Mouse (Mus musculus) lung, embryonic 14.5 days (tissue): ENCODE data around the gene Top2a. TPM values are rescaled to one million over a fixed set of nuclear protein-coding genes. Genes with fewer than 3 reads are reported as not detected.

ENCODE experiments used
- ATAC-seq: fragments of 200-750 bp; cut with Nextera tagmentation; 2 replicates; pipeline ENCODE4 v1.8.0; 2017; ENCODE audit warnings: mild to moderate bottlenecking, moderate TSS enrichment, moderate library complexity; ENCODE audit not compliant: insufficient read depth
- DNase-seq: peaks from one replicate; pipeline ENCODE4 v3.0.0-alpha.2; 2015
- H3K27ac ChIP-seq: fragments of 300-500 bp; sonication (generic); 2 replicates; pipeline ENCODE4 v1.5.1; 2014; ENCODE audit warnings: low read depth, mild to moderate bottlenecking, moderate library complexity
- H3K27me3 ChIP-seq: fragments of 300-500 bp; sonication (generic); 2 replicates; pipeline ENCODE4 v1.6.1; 2014; ENCODE audit warnings: low read length, control low read depth; ENCODE audit not compliant: insufficient read depth
- H3K36me3 ChIP-seq: fragments of 300-500 bp; sonication (generic); 2 replicates; pipeline ENCODE4 v1.6.1; 2014; ENCODE audit warnings: control low read depth; ENCODE audit not compliant: insufficient read depth
- H3K4me1 ChIP-seq: fragments of 300-500 bp; sonication (generic); 2 replicates; pipeline ENCODE4 v1.6.1; 2014; ENCODE audit warnings: antibody characterized with exemption, control low read depth; ENCODE audit not compliant: insufficient read depth
- H3K4me2 ChIP-seq: fragments of 300-500 bp; sonication (generic); 2 replicates; pipeline ENCODE4 v1.6.1; 2014; ENCODE audit warnings: mild to moderate bottlenecking
- H3K4me3 ChIP-seq: fragments of 300-500 bp; sonication (generic); 2 replicates; pipeline ENCODE4 v1.5.1; 2014; ENCODE audit warnings: low read depth, low read length
- H3K9ac ChIP-seq: fragments of 300-500 bp; sonication (generic); 2 replicates; pipeline ENCODE4 v1.6.1; 2014
- H3K9me3 ChIP-seq: fragments of 300-500 bp; sonication (generic); 2 replicates; pipeline ENCODE4 v1.6.1; 2016; ENCODE audit warnings: low read depth, low read length, control low read depth
- CTCF ChIP-seq: IDR thresholded peaks from 2 replicates; pipeline ENCODE4 v1.5.1; 2016; ENCODE audit warnings: antibody characterized with exemption, low read depth
- WGBS: fragments of 180-500 bp; shearing (Covaris S2); extraction: QIAGEN DNeasy Blood & Tissue Kit; methylation state at CpG from one replicate; pipeline ENCODE4 v1.1.7; 2014; 5-methylcytosine and 5-hydroxymethylcytosine counted together
- polyA plus RNA-seq: library from polyadenylated mRNA; unstranded; fragments of >200 nt; fragmentation: Nextera tagmentation; extraction: Ambion mirVana; gene quantifications from 2 replicates; pipeline ENCODE4 v1.2.1, GENCODE M21; 2014

Gene Top2a
- polyA plus RNA-seq, 1 experiment from 2014 or later: 364 TPM

DNA sequence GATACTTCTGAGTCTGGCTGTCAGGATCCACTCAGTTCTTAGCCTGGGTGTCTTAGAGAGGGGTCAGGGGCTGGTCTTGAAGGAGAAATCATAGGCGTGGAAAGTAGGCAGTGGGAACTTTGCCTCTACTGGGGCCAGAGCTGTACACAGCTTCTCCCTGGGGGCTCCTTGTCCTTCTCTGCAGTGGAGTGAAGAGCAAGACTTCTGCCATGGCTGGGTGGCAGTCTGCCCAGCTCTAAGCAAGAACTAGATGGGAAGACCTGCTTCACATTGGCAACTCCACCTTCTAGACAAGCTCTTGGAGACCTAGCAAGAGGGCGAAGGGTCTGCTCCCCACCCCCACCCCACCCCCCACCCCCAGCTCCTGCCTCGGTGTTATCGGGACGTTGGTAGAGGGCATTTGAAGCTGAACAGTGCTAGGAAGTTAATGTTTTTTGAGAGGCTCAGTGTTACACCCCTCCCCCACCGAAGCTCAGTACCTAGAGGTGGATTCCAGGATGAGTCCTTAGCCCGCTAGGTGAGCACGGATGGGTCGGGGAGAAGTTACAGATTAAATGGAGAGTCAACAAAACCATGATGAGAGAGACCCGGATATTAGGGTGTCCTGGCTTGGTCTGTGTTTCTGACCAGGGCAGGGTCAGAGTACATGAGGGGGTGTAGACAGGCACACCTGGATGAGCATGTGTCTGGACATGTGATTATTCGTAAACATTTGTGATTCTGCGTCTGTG is 21.3 kb upstream of the Top2a start:
- Histone ChIP-seq H3K9ac (no peak overlapping the region), H3K27ac (peak overlapping the region; percentile 30; the same call in 1 of the 2 replicates), H3K4me1 (peaks cover 20% of the 10 kb centered on the region), H3K4me3 (no peak overlapping the region), H3K9me3 (no peaks in the 10 kb centered on the region), H3K27me3 (no peaks in the 10 kb centered on the region), H3K4me2 (peak overlapping the region; percentile 32), H3K36me3 (peaks cover 29% of the 10 kb centered on the region)
- no peak for DNase-seq
- ATAC-seq: no peak
- no peak for TF ChIP-seq CTCF
- 56% methylated on average over 12 of the region's 12 CpGs for WGBS

DNA sequence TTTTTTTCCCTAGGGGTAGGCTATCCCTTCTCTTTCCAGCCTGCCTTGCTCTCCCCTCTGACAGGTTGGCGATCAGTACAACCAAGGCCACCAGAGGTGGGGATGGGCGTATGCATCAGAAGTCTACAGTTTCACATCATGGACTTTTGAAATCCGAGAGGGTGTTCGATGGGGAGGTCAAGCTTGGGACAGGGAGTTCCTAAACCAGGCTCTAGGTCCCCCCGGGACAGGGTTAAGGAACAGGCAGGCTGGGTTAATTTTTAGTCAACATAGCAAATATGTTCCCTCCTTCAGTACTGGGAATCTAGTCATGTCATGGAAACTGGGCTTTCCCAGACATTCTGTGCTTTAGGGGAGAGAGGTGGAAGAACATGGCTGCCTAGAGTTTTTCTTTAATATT is 20.3 kb upstream of the Top2a start:
- H3K4me1 ChIP-seq: peaks cover 20% of the 10 kb centered on the region
- H3K27me3 ChIP-seq: no peaks in the 10 kb centered on the region
- no peaks in the 10 kb centered on the region for H3K9me3 ChIP-seq
- no peak overlapping the region for H3K27ac ChIP-seq
- no peak for TF ChIP-seq CTCF
- 44% methylated on average over 5 of the region's 5 CpGs for WGBS
- no peak overlapping the region for H3K4me3 ChIP-seq
- ATAC-seq (no peak), DNase-seq (no peak)
- H3K36me3 ChIP-seq: peaks cover 19% of the 10 kb centered on the region
- no peak overlapping the region for H3K9ac ChIP-seq
- H3K4me2 ChIP-seq: peak overlapping the region; percentile 40; the same call in 1 of the 2 replicates

DNA sequence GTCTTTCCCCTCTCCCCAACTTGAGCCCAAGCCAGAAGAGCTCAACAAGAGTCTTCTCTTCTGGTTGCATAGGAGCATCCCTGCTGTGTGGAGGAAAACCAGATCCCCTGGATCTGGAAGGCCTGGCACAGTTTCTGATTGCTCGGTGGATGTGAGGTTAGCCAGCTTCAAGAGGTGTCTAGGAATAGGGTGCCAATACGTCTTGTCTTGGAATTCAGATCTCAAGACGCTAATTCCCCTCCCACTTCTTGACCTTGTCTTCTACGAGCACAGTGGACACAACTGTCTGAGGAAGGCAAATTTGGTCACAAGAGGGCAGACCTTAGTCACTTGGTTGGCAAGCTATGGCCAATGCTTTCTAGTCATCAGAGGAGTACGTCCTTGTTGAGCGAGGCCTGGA is 19.6 kb upstream of the Top2a start:
- Histone ChIP-seq H3K4me2 (peak overlapping the region; percentile 40), H3K27me3 (no peaks in the 10 kb centered on the region), H3K4me3 (no peak overlapping the region; the same call in 1 of the 2 replicates), H3K27ac (no peak overlapping the region), H3K36me3 (peaks cover 12% of the 10 kb centered on the region), H3K4me1 (peaks cover 20% of the 10 kb centered on the region), H3K9me3 (no peaks in the 10 kb centered on the region), H3K9ac (no peak overlapping the region)
- TF ChIP-seq CTCF: no peak; the same call in 1 of the 2 replicates
- DNase-seq: peak; percentile 27
- WGBS: 54% methylated on average over 6 of the region's 6 CpGs
- no peak for ATAC-seq

DNA sequence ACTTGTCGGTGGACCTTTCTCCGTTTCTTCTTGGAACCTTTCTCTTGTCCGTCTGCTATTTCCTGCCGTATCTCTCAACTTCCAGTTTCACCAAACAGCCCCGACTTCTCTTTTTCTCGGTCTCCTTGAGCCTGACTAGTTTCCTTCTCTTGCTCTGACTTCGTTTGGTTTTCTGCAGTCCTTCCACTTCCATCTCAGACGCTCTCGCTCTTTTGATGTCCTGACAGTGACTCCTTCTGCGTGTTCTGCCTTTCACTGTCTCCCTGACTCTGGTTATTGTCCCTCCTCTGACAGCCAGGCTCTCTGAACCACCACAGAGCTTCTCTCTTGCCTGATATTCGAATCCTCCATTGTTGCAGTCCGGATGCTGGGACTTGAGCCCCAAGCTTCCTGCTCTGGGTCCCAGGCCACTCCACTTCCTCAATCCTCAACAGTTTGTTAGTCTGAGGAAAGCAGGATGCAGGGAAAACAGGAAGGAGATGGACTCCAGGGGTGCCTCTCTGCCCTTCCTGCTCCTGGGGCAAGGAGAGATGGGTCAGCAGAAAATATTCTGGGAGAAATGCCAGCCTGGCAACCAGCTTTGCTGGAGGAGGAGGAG is 18.9 kb upstream of the Top2a start:
- H3K9ac ChIP-seq: peak overlapping the region; percentile 84
- H3K4me3 ChIP-seq: peak overlapping the region; percentile 72
- peak overlapping the region; percentile 85 for H3K4me2 ChIP-seq
- no peak for TF ChIP-seq CTCF
- peaks cover 5% of the 10 kb centered on the region for H3K36me3 ChIP-seq
- H3K27me3 ChIP-seq: no peaks in the 10 kb centered on the region
- peaks cover 20% of the 10 kb centered on the region for H3K4me1 ChIP-seq
- H3K27ac ChIP-seq: peak overlapping the region; percentile 96
- H3K9me3 ChIP-seq: no peaks in the 10 kb centered on the region
- 23% methylated on average over 12 of the region's 12 CpGs for WGBS
- DNase-seq: peak; percentile 74
- no peak for ATAC-seq

DNA sequence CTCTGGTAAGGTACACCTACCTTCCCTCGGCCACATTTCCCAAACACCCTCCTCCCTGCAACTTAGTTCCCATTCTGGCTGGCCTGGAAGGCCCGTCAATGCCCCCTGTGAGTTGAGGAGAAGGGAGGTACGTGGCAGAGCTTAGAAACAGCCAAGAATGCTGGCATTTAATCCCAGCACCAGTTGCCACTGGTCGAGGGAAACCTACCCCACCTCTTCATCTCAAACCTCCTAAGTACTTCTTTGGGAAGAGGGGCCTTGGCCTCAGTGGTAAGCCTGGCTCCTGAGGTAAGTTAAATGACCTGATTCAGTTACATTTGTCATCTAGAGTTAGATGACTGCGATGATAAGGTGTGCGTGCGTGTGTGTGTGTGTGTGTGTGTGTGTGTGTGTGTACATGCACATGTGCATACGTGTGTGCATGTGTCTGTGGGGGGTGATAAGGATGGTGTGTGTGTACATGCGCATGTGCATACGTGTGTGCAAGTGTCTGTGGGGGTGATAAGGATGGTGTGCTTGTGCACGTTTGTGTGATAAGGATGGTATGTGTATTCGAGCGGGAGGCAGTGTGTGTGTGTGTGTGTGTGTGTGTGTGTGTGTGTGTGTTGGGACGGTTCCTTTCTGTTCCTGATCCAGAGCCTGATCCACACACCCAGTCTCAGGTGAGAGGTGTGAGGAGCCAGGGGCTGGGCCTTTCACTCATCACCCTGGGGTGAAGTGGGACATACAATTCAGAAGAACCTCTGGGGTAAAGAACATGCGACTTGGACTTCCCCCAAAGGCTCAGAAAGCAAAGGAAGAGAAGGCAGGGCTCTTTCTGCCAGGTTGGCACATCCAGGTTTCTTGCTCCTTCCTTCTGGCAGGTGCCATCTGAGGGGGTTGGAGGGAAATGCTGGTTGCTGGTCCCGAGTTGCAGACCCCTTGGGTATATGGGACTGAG is 18.1 kb upstream of the Top2a start:
- DNase-seq (no peak), ATAC-seq (no peak)
- Histone ChIP-seq H3K4me3 (peak overlapping the region; percentile 72), H3K27ac (peak overlapping the region; percentile 96), H3K27me3 (no peaks in the 10 kb centered on the region), H3K4me2 (peak overlapping the region; percentile 85), H3K9me3 (no peaks in the 10 kb centered on the region), H3K36me3 (0 out of 2 replicates have a peak, but pooled peaks cover 4% of the 10 kb centered on the region), H3K9ac (peak overlapping the region; percentile 84), H3K4me1 (peaks cover 15% of the 10 kb centered on the region)
- WGBS: 23% methylated on average over 16 of the region's 16 CpGs
- no peak for TF ChIP-seq CTCF

DNA sequence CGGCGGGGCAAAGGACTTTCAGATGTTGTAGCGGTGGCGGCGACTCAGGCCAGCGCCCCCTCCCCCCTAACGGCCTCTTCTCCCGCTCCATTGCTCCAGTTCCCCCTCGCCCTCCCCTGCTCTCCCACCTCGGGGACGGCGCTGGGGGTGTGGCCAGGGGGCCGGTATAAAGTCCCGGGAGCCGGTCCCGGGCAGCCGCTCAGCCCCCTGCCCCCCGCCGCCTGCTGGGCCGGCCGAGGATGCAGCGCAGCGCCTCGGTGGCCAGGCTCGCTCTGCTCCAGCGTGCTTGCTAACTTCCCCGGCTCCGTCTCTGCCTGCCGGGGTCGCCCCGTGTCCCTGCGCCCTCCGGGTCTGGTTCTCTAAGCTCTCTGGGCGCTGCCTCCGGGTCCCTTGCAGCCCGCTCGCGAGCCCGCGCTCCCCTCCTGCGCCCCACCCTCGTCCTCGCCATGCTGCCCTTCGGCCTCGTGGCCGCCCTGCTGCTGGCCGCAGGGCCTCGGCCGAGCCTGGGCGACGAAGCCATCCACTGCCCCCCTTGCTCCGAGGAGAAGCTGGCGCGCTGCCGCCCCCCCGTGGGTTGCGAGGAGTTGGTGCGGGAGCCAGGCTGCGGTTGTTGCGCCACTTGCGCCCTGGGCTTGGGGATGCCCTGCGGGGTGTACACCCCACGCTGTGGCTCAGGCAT is 17.2 kb upstream of the Top2a start, which contains the start of gene Igfbp4:
Igfbp4 (plus strand) TSS at position 194 of the 679 bp plus-strand sequence.
- H3K36me3 ChIP-seq: 0 out of 2 replicates have a peak, but pooled peaks cover 4% of the 10 kb centered on the region
- peak within 1 kb of the TSS; percentile 72 for H3K4me3 ChIP-seq
- H3K27ac ChIP-seq: peak within 1 kb of the TSS; percentile 96
- TF ChIP-seq CTCF: no peak; the same call in none of the 2 replicates
- H3K4me2 ChIP-seq: peak within 1 kb of the TSS; percentile 85
- H3K27me3 ChIP-seq: no peaks in the 10 kb centered on the region
- H3K4me1 ChIP-seq: peaks cover 11% of the 10 kb centered on the region
- no peaks in the 10 kb centered on the region for H3K9me3 ChIP-seq
- H3K9ac ChIP-seq: peak within 1 kb of the TSS; percentile 84
- WGBS: under 1% methylated on average over 63 of the region's 63 CpGs
- DNase-seq (peak; percentile 89), ATAC-seq (peak; percentile 82)
